Mouse (Mus musculus) left cerebral cortex, postnatal 25 days (tissue): ENCODE results near the gene Aip. TPM values are rescaled to one million over a fixed set of nuclear protein-coding genes. Genes with fewer than 3 reads are reported as not detected.
A peak's percentile ranks its signal among the peaks of the same experiment; 100 is the strongest.

ENCODE experiments used
- DNase-seq, 2 experiments: peaks; one replicate each; pipeline ENCODE4 v3.0.0; 2022; ENCODE audit warnings: low spot score in 2 of 2, mixed read lengths in 1 of 2
- intact Hi-C: fragments of 180-260 bp; cut with DNase I; formaldehyde crosslinking; loops from one replicate; pipeline ENCODE4 v1.15.1; 2025
- total RNA-seq, 2 experiments: library from RNA; stranded (reverse); gene quantifications; 2 replicates each; pipeline ENCODE4 v1.2.3; 2021

Gene Aip
- 100 to 1,000 TPM; 116 to 118 TPM for total RNA-seq

GRCm38 (mm10) chr19:4125741-4126696 lies at the start of gene Aip:
Gene Aip (minus strand): TSS chr19:4125858.
- peak; percentile 96 to 99 for DNase-seq
- intact Hi-C loops: loop anchor here (2.0 to 5.0 kb wide), 3 partner anchors 37 to 101 kb away; partner anchors contain the start of genes Rad9a and Rps6kb2

- intact Hi-C loops: no loop called here
- DNase-seq: no peak
These were observed 47.3 kb upstream of the Aip start for GRCm38 (mm10) chr19:4172925-4173324.

GRCm38 (mm10) chr19:4171393-4172290 lies 46.0 kb upstream of the Aip start:
- intact Hi-C loops: no loop called here
- no peak for DNase-seq

- no peak for DNase-seq
- intact Hi-C loops: no loop called here
These were observed 45.2 kb upstream of the Aip start for GRCm38 (mm10) chr19:4170723-4171392.

- intact Hi-C loops: loop anchor here (1.0 to 2.0 kb wide), 2 partner anchors 23 to 58 kb away; partner anchors contain the start of gene Ppp1ca
- DNase-seq: no peak
These were observed 44.2 kb upstream of the Aip start for GRCm38 (mm10) chr19:4169810-4170209.

GRCm38 (mm10) chr19:4169378-4169784 lies 43.7 kb upstream of the Aip start:
- DNase-seq: peak; percentile 99 to 100
- intact Hi-C loops: loop anchor here (1.0 to 2.0 kb wide), 2 partner anchors 23 to 59 kb away; partner anchors contain the start of gene Ppp1ca

GRCm38 (mm10) chr19:4166678-4167476 lies 41.2 kb upstream of the Aip start:
- intact Hi-C loops: no loop called here
- no peak for DNase-seq

GRCm38 (mm10) chr19:4164721-4165120 lies 39.1 kb upstream of the Aip start:
- DNase-seq: no peak
- intact Hi-C loops: no loop called here

GRCm38 (mm10) chr19:4164100-4164499 lies 38.4 kb upstream of the Aip start:
- intact Hi-C loops: no loop called here
- DNase-seq: no peak

GRCm38 (mm10) chr19:4163543-4163887 lies 37.9 kb upstream of the Aip start:
- intact Hi-C loops: loop anchor here (2.0 kb wide), 1 partner anchor 37 kb away; no protein-coding TSS in a partner anchor
- DNase-seq: no peak

- DNase-seq: peak; percentile 98 to 99
- intact Hi-C loops: loop anchor here (2.0 kb wide), 1 partner anchor 36 kb away; no protein-coding TSS in a partner anchor
These were observed 37.2 kb upstream of the Aip start, which contains the start of gene Rps6kb2 for GRCm38 (mm10) chr19:4162646-4163542. Gene Rps6kb2 (minus strand): TSS chr19:4163354.

GRCm38 (mm10) chr19:4159049-4159448 lies 33.4 kb upstream of the Aip start:
- intact Hi-C loops: no loop called here
- DNase-seq: no peak

GRCm38 (mm10) chr19:4156771-4157170 lies 31.1 kb upstream of the Aip start:
- DNase-seq: no peak
- intact Hi-C loops: no loop called here

GRCm38 (mm10) chr19:4156073-4156579 lies 30.5 kb upstream of the Aip start:
- intact Hi-C loops: no loop called here
- DNase-seq: no peak

GRCm38 (mm10) chr19:4155223-4156072 lies 29.8 kb upstream of the Aip start:
- intact Hi-C loops: no loop called here
- no peak for DNase-seq

- no peak for DNase-seq
- intact Hi-C loops: no loop called here
These were observed 29.0 kb upstream of the Aip start for GRCm38 (mm10) chr19:4154437-4155222.
